Mouse (Mus musculus): ENCODE measurements around the gene Foxj3. TPM values are rescaled to one million over a fixed set of nuclear protein-coding genes. Genes with fewer than 3 reads are reported as not detected.

Gene Foxj3
- polyA plus RNA-seq, 1 experiment, result 0.27 TPM

DNA sequence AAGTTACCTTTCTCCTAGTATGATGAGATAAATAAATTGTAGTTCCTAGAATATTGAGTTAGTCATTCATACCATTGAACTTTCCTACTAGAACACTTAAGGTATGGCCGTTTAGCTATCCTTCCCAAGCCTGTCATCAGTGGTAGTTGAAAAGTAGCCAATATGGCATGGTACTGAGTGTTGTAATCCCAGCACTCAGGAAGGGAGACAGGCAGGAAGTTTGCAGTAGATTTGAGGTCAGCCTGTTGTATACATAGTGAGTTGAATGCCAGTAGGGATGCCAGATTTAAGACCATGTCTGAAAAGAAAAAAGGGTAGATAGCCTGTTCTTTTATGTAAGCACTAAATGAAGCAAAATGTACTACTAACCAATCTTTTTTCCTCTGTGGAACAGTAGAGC is 14.1 kb downstream of the Foxj3 start:
- Histone ChIP-seq H3K4me1 (ENCODE audit: control insufficient read depth) (peaks cover 9% of the 10 kb centered on the region; the same call in 1 of the 2 replicates), H3K9me3 (ENCODE audit: control insufficient read depth, low read length) (no peaks in the 10 kb centered on the region), H3K27me3 (ENCODE audit: control insufficient read depth) (no peaks in the 10 kb centered on the region), H3K4me3 (replicated peaks) (no peak overlapping the region), H3K36me3 (ENCODE audit: control insufficient read depth) (no peaks in the 10 kb centered on the region)
- TF ChIP-seq GATA1 (IDR thresholded peaks at IDR 0.05; ENCODE audit: low read length), result no peak
- no peak for TF ChIP-seq TAL1 (IDR thresholded peaks at IDR 0.05; ENCODE audit: low read length)

- no peak for TF ChIP-seq GATA1 (IDR thresholded peaks at IDR 0.05; ENCODE audit: low read length)
- no peak for TF ChIP-seq TAL1 (IDR thresholded peaks at IDR 0.05; ENCODE audit: low read length)
- Histone ChIP-seq H3K4me1 (ENCODE audit: control insufficient read depth) (peaks cover 9% of the 10 kb centered on the region; the same call in 1 of the 2 replicates), H3K27me3 (ENCODE audit: control insufficient read depth) (no peaks in the 10 kb centered on the region), H3K36me3 (ENCODE audit: control insufficient read depth) (no peaks in the 10 kb centered on the region), H3K9me3 (ENCODE audit: control insufficient read depth, low read length) (no peaks in the 10 kb centered on the region), H3K4me3 (replicated peaks) (no peak overlapping the region)
Measured at GRCm38 (mm10) chr4:119555466-119555865, 18.7 kb downstream of the Foxj3 start.

DNA sequence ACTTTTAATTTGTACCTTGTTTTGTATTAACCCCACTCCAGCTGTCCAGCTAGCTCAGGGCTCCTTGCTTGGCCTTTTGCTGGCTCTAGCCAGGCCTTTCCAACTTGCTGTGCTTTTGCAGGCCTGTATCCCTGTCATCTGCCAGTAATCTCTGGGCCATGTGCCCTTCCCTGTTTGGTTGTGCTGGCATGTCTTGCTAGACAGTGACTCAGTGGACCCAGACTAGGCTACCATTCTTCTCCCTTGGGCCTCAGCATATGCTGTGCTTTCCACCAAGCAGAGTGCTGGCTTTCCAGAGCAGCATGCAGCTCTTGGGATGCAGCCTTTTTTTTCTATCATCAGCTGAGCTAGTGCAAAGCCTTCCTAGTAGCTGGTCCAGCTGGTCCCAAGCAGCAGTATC is 26.3 kb downstream of the Foxj3 start:
- H3K4me1 ChIP-seq (ENCODE audit: control insufficient read depth), result no peaks in the 10 kb centered on the region
- H3K36me3 ChIP-seq (ENCODE audit: control insufficient read depth), result peaks cover 9% of the 10 kb centered on the region
- H3K9me3 ChIP-seq (ENCODE audit: control insufficient read depth, low read length), result peaks cover 4% of the 10 kb centered on the region
- no peak for TF ChIP-seq TAL1 (IDR thresholded peaks at IDR 0.05; ENCODE audit: low read length)
- H3K27me3 ChIP-seq (ENCODE audit: control insufficient read depth), result no peaks in the 10 kb centered on the region
- no peak overlapping the region for H3K4me3 ChIP-seq (replicated peaks)

- Histone ChIP-seq H3K27me3 (ENCODE audit: control insufficient read depth) (no peaks in the 10 kb centered on the region), H3K4me1 (ENCODE audit: control insufficient read depth) (no peaks in the 10 kb centered on the region), H3K4me3 (replicated peaks) (no peak overlapping the region), H3K36me3 (ENCODE audit: control insufficient read depth) (peaks cover 7% of the 10 kb centered on the region), H3K9me3 (ENCODE audit: control insufficient read depth, low read length) (peaks cover 4% of the 10 kb centered on the region)
- TF ChIP-seq GATA1 (IDR thresholded peaks at IDR 0.05; ENCODE audit: low read length) (no peak), TAL1 (IDR thresholded peaks at IDR 0.05; ENCODE audit: low read length) (no peak)
Measured at GRCm38 (mm10) chr4:119566322-119566835, 29.6 kb downstream of the Foxj3 start.

DNA sequence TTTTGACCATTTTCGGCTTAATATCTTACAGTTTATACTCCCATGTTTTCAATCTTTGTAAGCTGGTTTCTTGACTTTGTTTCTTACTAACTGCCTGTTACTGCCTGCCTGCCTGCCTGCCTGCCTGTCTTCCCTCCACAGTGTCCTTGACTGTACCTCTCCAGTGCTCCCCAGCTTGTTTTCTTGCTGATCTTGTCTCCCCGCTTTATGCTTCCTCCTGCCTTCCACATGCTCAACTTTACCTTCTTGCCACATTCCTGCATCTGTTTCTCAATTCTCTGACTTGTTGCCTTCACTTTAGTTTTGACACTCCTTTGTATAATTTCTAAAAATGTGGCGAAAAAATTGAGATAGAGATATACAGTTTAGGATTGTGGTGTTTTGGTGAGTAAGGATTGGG is 35.9 kb downstream of the Foxj3 start:
- Histone ChIP-seq H3K27me3 (ENCODE audit: control insufficient read depth) (no peaks in the 10 kb centered on the region), H3K9me3 (ENCODE audit: control insufficient read depth, low read length) (no peaks in the 10 kb centered on the region), H3K36me3 (ENCODE audit: control insufficient read depth) (peaks cover 12% of the 10 kb centered on the region), H3K4me1 (ENCODE audit: control insufficient read depth) (no peaks in the 10 kb centered on the region), H3K4me3 (replicated peaks) (no peak overlapping the region)
- TF ChIP-seq TAL1 (IDR thresholded peaks at IDR 0.05; ENCODE audit: low read length) (no peak), GATA1 (IDR thresholded peaks at IDR 0.05; ENCODE audit: low read length) (no peak)

GRCm38 (mm10) chr4:119574504-119574903 is 37.7 kb downstream of the Foxj3 start:
- Histone ChIP-seq H3K27me3 (ENCODE audit: control insufficient read depth) (no peaks in the 10 kb centered on the region), H3K4me3 (replicated peaks) (no peak overlapping the region), H3K4me1 (ENCODE audit: control insufficient read depth) (no peaks in the 10 kb centered on the region), H3K36me3 (ENCODE audit: control insufficient read depth) (peaks cover 12% of the 10 kb centered on the region), H3K9me3 (ENCODE audit: control insufficient read depth, low read length) (no peaks in the 10 kb centered on the region)
- TF ChIP-seq GATA1 (IDR thresholded peaks at IDR 0.05; ENCODE audit: low read length), result no peak
- TF ChIP-seq TAL1 (IDR thresholded peaks at IDR 0.05; ENCODE audit: low read length), result no peak

DNA sequence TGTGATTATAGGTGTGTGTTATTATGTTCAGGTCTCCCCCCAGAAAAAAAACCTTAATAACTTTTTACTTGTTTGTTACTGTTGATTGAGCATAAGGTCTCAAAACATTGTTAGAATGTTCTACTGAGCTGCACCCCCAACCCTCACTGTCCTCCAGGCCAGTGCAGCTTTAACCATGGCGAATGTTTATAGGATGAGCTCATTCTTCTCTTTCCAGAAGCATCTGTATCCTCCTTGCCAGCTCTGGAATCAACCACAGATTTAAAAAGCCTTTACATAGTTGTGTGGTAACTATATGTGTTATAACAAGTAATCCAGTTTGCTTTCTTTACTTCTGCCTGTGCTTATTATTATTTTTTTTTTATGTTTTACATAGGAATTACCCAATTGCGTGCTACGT is 38.7 kb downstream of the Foxj3 start:
- no peaks in the 10 kb centered on the region for H3K9me3 ChIP-seq (ENCODE audit: control insufficient read depth, low read length)
- peaks cover 12% of the 10 kb centered on the region for H3K36me3 ChIP-seq (ENCODE audit: control insufficient read depth)
- no peaks in the 10 kb centered on the region for H3K4me1 ChIP-seq (ENCODE audit: control insufficient read depth)
- TF ChIP-seq TAL1 (IDR thresholded peaks at IDR 0.05; ENCODE audit: low read length) (no peak), GATA1 (IDR thresholded peaks at IDR 0.05; ENCODE audit: low read length) (no peak)
- H3K27me3 ChIP-seq (ENCODE audit: control insufficient read depth), result no peaks in the 10 kb centered on the region
- no peak overlapping the region for H3K4me3 ChIP-seq (replicated peaks)

GRCm38 (mm10) chr4:119588037-119588436 is 51.2 kb downstream of the Foxj3 start:
- Histone ChIP-seq H3K27me3 (ENCODE audit: control insufficient read depth) (no peaks in the 10 kb centered on the region), H3K36me3 (ENCODE audit: control insufficient read depth) (peaks cover 16% of the 10 kb centered on the region), H3K4me1 (ENCODE audit: control insufficient read depth) (no peaks in the 10 kb centered on the region), H3K4me3 (replicated peaks) (no peak overlapping the region), H3K9me3 (ENCODE audit: control insufficient read depth, low read length) (no peaks in the 10 kb centered on the region)
- TF ChIP-seq GATA1 (IDR thresholded peaks at IDR 0.05; ENCODE audit: low read length) (no peak), TAL1 (IDR thresholded peaks at IDR 0.05; ENCODE audit: low read length) (no peak)

GRCm38 (mm10) chr4:119589423-119589822 is 52.6 kb downstream of the Foxj3 start:
- Histone ChIP-seq H3K4me1 (ENCODE audit: control insufficient read depth) (no peaks in the 10 kb centered on the region), H3K27me3 (ENCODE audit: control insufficient read depth) (no peaks in the 10 kb centered on the region), H3K36me3 (ENCODE audit: control insufficient read depth) (peaks cover 16% of the 10 kb centered on the region), H3K9me3 (ENCODE audit: control insufficient read depth, low read length) (no peaks in the 10 kb centered on the region), H3K4me3 (replicated peaks) (no peak overlapping the region)
- no peak for TF ChIP-seq GATA1 (IDR thresholded peaks at IDR 0.05; ENCODE audit: low read length)
- no peak for TF ChIP-seq TAL1 (IDR thresholded peaks at IDR 0.05; ENCODE audit: low read length)

DNA sequence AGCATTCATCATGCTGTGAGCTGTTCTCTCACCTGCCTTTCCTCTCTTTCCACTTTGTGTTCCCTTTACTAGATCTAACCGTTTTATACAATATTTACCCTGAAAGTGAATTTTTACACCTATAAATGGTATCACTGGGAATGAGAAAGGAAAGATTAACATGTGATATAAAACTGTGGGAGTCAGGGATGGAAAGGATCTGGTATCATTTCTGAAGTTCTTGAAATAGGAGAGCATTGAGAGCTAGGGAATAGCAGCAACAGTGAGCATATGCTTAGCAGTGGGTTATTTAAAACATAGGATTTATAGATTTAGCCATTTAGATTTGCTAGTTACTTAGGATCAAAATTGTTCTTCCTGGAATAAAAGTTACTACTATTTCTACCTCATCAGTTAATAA is 53.2 kb downstream of the Foxj3 start:
- H3K4me3 ChIP-seq (replicated peaks), result no peak overlapping the region
- H3K36me3 ChIP-seq (ENCODE audit: control insufficient read depth), result peaks cover 16% of the 10 kb centered on the region
- TF ChIP-seq GATA1 (IDR thresholded peaks at IDR 0.05; ENCODE audit: low read length) (no peak), TAL1 (IDR thresholded peaks at IDR 0.05; ENCODE audit: low read length) (no peak)
- no peaks in the 10 kb centered on the region for H3K9me3 ChIP-seq (ENCODE audit: control insufficient read depth, low read length)
- no peaks in the 10 kb centered on the region for H3K27me3 ChIP-seq (ENCODE audit: control insufficient read depth)
- no peaks in the 10 kb centered on the region for H3K4me1 ChIP-seq (ENCODE audit: control insufficient read depth)

Data from erythroblast, embryonic 14.5 days (primary cell).